Mouse (Mus musculus) limb, embryonic 12.5 days (tissue): ENCODE data around the gene Arfgap3. TPM values are rescaled to one million over a fixed set of nuclear protein-coding genes. Genes with fewer than 3 reads are reported as not detected.

Experiments
- ATAC-seq: fragments of 200-750 bp; cut with Nextera tagmentation; 2 replicates; pipeline ENCODE4 v1.8.0; 2017; ENCODE audit warnings: low read depth, moderate TSS enrichment; ENCODE audit not compliant: insufficient number of reproducible peaks, insufficient read depth, low FRiP score, low TSS enrichment
- H3K27ac ChIP-seq: fragments of 300-500 bp; sonication (generic); 2 replicates; pipeline ENCODE4 v1.5.1; 2016; ENCODE audit warnings: mild to moderate bottlenecking, moderate library complexity
- H3K27me3 ChIP-seq: fragments of 300-500 bp; sonication (generic); 2 replicates; pipeline ENCODE4 v1.6.1; 2016; ENCODE audit warnings: mild to moderate bottlenecking, moderate library complexity
- H3K36me3 ChIP-seq: fragments of 300-500 bp; sonication (generic); 2 replicates; pipeline ENCODE4 v1.6.1; 2016; ENCODE audit warnings: mild to moderate bottlenecking, moderate library complexity
- H3K4me1 ChIP-seq: fragments of 300-500 bp; sonication (generic); replicated peaks from 2 replicates; pipeline ENCODE4 v1.6.1; 2016
- H3K4me2 ChIP-seq: fragments of 300-500 bp; sonication (generic); 2 replicates; pipeline ENCODE4 v1.6.1; 2016; ENCODE audit warnings: mild to moderate bottlenecking, moderate library complexity
- H3K4me3 ChIP-seq: fragments of 300-500 bp; sonication (generic); replicated peaks from 2 replicates; pipeline ENCODE4 v1.5.1; 2016; ENCODE audit warnings: mild to moderate bottlenecking
- H3K9ac ChIP-seq: fragments of 300-500 bp; sonication (generic); replicated peaks from 2 replicates; pipeline ENCODE4 v1.6.1; 2016; ENCODE audit warnings: mild to moderate bottlenecking, moderate library complexity
- H3K9me3 ChIP-seq: fragments of 300-500 bp; sonication (generic); 2 replicates; pipeline ENCODE4 v1.6.1; 2016; ENCODE audit warnings: mild to moderate bottlenecking, moderate library complexity
- WGBS: fragments of 180-500 bp; shearing (Covaris S2); methylation state at CpG from one replicate; pipeline ENCODE4 v1.1.7; 2016; 5-methylcytosine and 5-hydroxymethylcytosine counted together
- polyA plus RNA-seq: library from polyadenylated mRNA; unstranded; fragments of >200 nt; fragmentation: Nextera tagmentation; extraction: Ambion mirVana; gene quantifications from 2 replicates; pipeline ENCODE4 v1.2.1, GENCODE M21; 2016

The Arfgap3 gene
- polyA plus RNA-seq, 1 experiment from 2014 or later: 40.3 TPM

DNA sequence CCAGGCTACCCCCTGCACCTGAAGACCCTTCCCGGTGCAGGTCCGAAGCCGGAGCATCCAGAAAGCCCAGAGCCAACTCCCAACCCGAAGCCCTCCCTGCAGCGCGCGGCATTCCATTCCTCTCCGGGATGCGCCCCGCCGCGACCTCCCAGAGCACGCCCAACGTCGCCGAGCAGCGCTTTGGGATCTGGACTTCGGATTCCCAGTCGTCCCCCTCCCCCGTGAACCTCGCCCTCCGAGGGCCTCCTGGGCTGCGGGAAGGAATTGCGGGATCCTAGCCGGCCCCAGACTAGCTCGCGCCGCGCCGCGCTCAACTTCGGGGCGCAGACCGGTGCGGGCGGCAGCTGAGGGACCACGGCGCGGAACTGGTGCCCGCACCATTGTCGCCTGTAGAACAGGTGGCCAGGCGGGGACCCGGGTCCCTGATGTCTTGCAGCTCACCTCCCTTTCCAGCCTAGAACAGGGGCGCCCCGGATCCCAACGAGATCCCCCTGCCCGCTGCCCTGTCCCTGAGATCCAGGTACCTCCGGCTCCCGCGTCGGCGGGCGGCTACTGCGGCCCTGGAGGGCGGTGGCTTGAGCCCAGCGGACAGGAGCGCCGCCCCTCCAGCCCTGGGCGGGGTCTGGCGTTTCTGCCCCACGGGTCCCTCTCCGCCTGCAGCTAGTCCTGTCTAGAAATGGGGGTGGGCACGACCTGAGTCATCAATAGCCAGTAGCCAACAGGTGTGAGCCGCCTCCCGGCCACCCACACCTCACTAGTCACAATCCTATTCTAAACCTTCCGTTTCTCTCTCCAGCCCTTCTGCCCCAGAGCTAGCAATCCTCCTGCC, 98.7 kb downstream of the Arfgap3 start, which contains the start of gene A4galt:
A4galt (minus strand) TSS at position 599 of the 829 bp plus-strand sequence.
- Histone ChIP-seq H3K4me3 (peak within 1 kb of the TSS; percentile 52), H3K9me3 (peaks cover 3% of the 10 kb centered on the region; the same call in 1 of the 2 replicates), H3K27me3 (peaks cover 57% of the 10 kb centered on the region), H3K9ac (peak within 1 kb of the TSS; percentile 56), H3K27ac (no peak within 1 kb of the TSS), H3K36me3 (no peaks in the 10 kb centered on the region), H3K4me2 (peak within 1 kb of the TSS; percentile 94), H3K4me1 (peaks cover 12% of the 10 kb centered on the region)
- WGBS: 1% methylated on average over 66 of the region's 66 CpGs
- ATAC-seq: peak; percentile 47; the same call in 1 of the 2 replicates

DNA sequence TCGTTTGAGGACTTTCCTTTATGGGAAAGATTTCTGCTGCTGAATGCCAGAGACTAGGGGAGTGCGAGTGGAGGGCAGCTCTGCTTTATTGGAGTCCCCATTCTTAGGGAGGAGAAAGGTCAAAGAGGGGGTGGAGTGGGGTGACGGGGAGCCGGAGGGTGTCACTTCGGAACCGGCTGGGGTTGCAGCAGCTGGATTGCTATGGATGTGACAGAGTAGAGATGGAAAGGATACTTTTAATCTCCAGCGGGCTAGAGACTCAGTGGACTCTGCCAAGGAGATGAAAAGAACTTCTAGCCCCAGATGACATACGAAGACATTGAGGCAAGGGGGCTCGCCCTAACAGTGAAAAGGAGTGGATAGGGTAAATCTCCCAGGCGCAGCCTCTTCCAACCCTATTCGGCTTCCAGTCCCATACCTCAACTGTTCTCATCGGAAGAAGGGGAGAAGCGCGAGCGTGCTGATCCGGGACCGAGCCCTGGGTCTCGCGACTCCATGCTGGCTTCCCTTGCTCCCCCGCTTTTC, 99.3 kb downstream of the Arfgap3 start:
- H3K4me3 ChIP-seq: peak overlapping the region; percentile 52
- H3K36me3 ChIP-seq: no peaks in the 10 kb centered on the region
- no peak for ATAC-seq
- peak overlapping the region; percentile 56 for H3K9ac ChIP-seq
- H3K4me1 ChIP-seq: peaks cover 12% of the 10 kb centered on the region
- 1% methylated on average over 20 of the region's 20 CpGs for WGBS
- H3K4me2 ChIP-seq: peak overlapping the region; percentile 94
- H3K9me3 ChIP-seq: peaks cover 3% of the 10 kb centered on the region; the same call in 1 of the 2 replicates
- peaks cover 57% of the 10 kb centered on the region for H3K27me3 ChIP-seq
- H3K27ac ChIP-seq: no peak overlapping the region

Other genes with a start within 250 kb of the Arfgap3 start
- 50.4 and 57.7 TPM in 2 replicates for gene Rrp7a, start 227.4 kb downstream of the Arfgap3 start, polyA plus RNA-seq
- gene Poldip3, start 200.9 kb downstream of the Arfgap3 start, polyA plus RNA-seq: 173 and 176 TPM in 2 replicates
- 85.8 and 113 TPM in 2 replicates for gene Cyb5r3, start 177.7 kb downstream of the Arfgap3 start, polyA plus RNA-seq
- gene A4galt, start 98.5 kb downstream of the Arfgap3 start, polyA plus RNA-seq: 0.16 TPM in 1 of 2 replicates, not detected in the other
- 45.5 and 50.6 TPM in 2 replicates for gene Pacsin2, start 114.4 kb upstream of the Arfgap3 start, polyA plus RNA-seq
- gene Ttll1, start 160.6 kb upstream of the Arfgap3 start, polyA plus RNA-seq: 26.0 and 27.2 TPM in 2 replicates
- gene Bik, start 176.6 kb upstream of the Arfgap3 start, polyA plus RNA-seq: 2.8 and 3.3 TPM in 2 replicates
- gene Tspo, start 213.3 kb upstream of the Arfgap3 start, polyA plus RNA-seq: 51.7 and 54.2 TPM in 2 replicates
- gene Mcat, start 213.5 kb upstream of the Arfgap3 start, polyA plus RNA-seq: 48.9 and 50.8 TPM in 2 replicates
- 44.7 and 46.0 TPM in 2 replicates for gene Ttll12, start 244.9 kb upstream of the Arfgap3 start, polyA plus RNA-seq